Mouse (Mus musculus) myocyte (in vitro differentiated cells): ENCODE results near the gene Usp15. TPM values are rescaled to one million over a fixed set of nuclear protein-coding genes. Genes with fewer than 3 reads are reported as not detected.

Experiments
- H3K27me3 ChIP-seq: one replicate; pipeline ENCODE4 v1.6.1; 2011; ENCODE audit not compliant: control insufficient read depth, insufficient read depth, insufficient read length
- H3K36me3 ChIP-seq: one replicate; pipeline ENCODE4 v1.6.1; 2011; ENCODE audit not compliant: control insufficient read depth, insufficient read depth
- H3K4me2 ChIP-seq: one replicate; pipeline ENCODE4 v1.6.1; 2011; ENCODE audit warnings: low read depth, control low read depth
- H3K4me3 ChIP-seq: one replicate; pipeline ENCODE4 v1.5.1; 2011; ENCODE audit warnings: mild to moderate bottlenecking, control low read depth, moderate library complexity
- H3K79me2 ChIP-seq: one replicate; pipeline ENCODE4 v1.6.1; 2011; ENCODE audit not compliant: control insufficient read depth, insufficient read depth
- H3ac ChIP-seq: one replicate; pipeline ENCODE4 v1.6.1; 2011; ENCODE audit not compliant: control insufficient read depth, insufficient read length
- CEBPB ChIP-seq: IDR thresholded peaks from 2 replicates; pipeline ENCODE4 v1.6.1; 2011; ENCODE audit warnings: mild to moderate bottlenecking, moderate library complexity; ENCODE audit not compliant: poor library complexity, insufficient read depth, severe bottlenecking
- E2F4 ChIP-seq: IDR thresholded peaks from one replicate; pipeline ENCODE4 v1.6.1; 2011; ENCODE audit warnings: mild to moderate bottlenecking, control low read depth, moderate library complexity; ENCODE audit not compliant: insufficient read depth
- MAX ChIP-seq: IDR thresholded peaks from one replicate; pipeline ENCODE4 v1.6.1; 2011; ENCODE audit warnings: low read depth, mild to moderate bottlenecking, control low read depth
- MYOD1 ChIP-seq, 3 experiments: IDR thresholded peaks; one replicate each; pipeline ENCODE4 v1.6.1; 2011; ENCODE audit warnings: control low read depth in 2 of 3, low read depth in 2 of 3, mild to moderate bottlenecking in 2 of 3, moderate library complexity in 1 of 3; ENCODE audit not compliant: insufficient read length in 2 of 3, control insufficient read depth in 1 of 3
- MYOG ChIP-seq, 3 experiments: IDR thresholded peaks; one replicate each; pipeline ENCODE4 v1.6.1; 2011; ENCODE audit warnings: control low read depth in 2 of 3, low read depth in 2 of 3, mild to moderate bottlenecking in 2 of 3; ENCODE audit not compliant: insufficient read length in 2 of 3, control insufficient read depth in 1 of 3, insufficient read depth in 1 of 3
- POLR2A ChIP-seq: IDR thresholded peaks from one replicate; pipeline ENCODE4 v1.6.1; 2011; ENCODE audit warnings: low read depth, mild to moderate bottlenecking, control low read depth, moderate library complexity; ENCODE audit not compliant: insufficient read length
- POLR2AphosphoS2 ChIP-seq: IDR thresholded peaks from one replicate; pipeline ENCODE4 v1.6.1; 2011; ENCODE audit warnings: low read depth, control low read depth; ENCODE audit not compliant: insufficient read length
- REST ChIP-seq: IDR thresholded peaks from one replicate; pipeline ENCODE4 v1.6.1; 2011; ENCODE audit warnings: mild to moderate bottlenecking, control low read depth, moderate library complexity; ENCODE audit not compliant: insufficient read depth, insufficient read length
- SRF ChIP-seq: IDR thresholded peaks from one replicate; pipeline ENCODE4 v1.6.1; 2011; ENCODE audit warnings: low read depth; ENCODE audit not compliant: control insufficient read depth, insufficient read length
- TCF12 ChIP-seq: IDR thresholded peaks from one replicate; pipeline ENCODE4 v1.6.1; 2011; ENCODE audit warnings: mild to moderate bottlenecking, control low read depth; ENCODE audit not compliant: poor library complexity, insufficient read depth, severe bottlenecking
- TCF3 ChIP-seq: IDR thresholded peaks from one replicate; pipeline ENCODE4 v1.6.1; 2011; ENCODE audit warnings: low read depth, control low read depth; ENCODE audit not compliant: insufficient read length
- USF1 ChIP-seq: IDR thresholded peaks from one replicate; pipeline ENCODE4 v1.6.1; 2011; ENCODE audit warnings: low read depth, mild to moderate bottlenecking, control low read depth, moderate library complexity
- polyA plus RNA-seq: library from polyadenylated mRNA; unstranded; fragments of >200 nt; fragmentation: generic; extraction: Trizol; gene quantifications from one replicate; pipeline ENCODE4 v1.2.1, GENCODE M21; 2012; ENCODE audit warnings: missing spikeins

Gene Usp15
- polyA plus RNA-seq, 1 experiment: 18.7 TPM

GRCm38 (mm10) chr10:123091737-123092136 is 105.1 kb downstream of the Usp15 start:
- Histone ChIP-seq H3K27me3 (no peaks in the 10 kb centered on the region), H3K36me3 (no peaks in the 10 kb centered on the region), H3K4me3 (no peak overlapping the region), H3K4me2 (no peak overlapping the region), H3K79me2 (no peaks in the 10 kb centered on the region), H3ac (no peak overlapping the region)
- TF ChIP-seq MAX (no peak), E2F4 (no peak), CEBPB (no peak), USF1 (no peak), POLR2AphosphoS2 (no peak), TCF3 (no peak), MYOD1 (IDR thresholded peaks at IDR 0.05; ENCODE audit: control insufficient read depth in 1 of 3, insufficient read length in 2 of 3, low read depth in 2 of 3) (no peak), SRF (no peak)

DNA sequence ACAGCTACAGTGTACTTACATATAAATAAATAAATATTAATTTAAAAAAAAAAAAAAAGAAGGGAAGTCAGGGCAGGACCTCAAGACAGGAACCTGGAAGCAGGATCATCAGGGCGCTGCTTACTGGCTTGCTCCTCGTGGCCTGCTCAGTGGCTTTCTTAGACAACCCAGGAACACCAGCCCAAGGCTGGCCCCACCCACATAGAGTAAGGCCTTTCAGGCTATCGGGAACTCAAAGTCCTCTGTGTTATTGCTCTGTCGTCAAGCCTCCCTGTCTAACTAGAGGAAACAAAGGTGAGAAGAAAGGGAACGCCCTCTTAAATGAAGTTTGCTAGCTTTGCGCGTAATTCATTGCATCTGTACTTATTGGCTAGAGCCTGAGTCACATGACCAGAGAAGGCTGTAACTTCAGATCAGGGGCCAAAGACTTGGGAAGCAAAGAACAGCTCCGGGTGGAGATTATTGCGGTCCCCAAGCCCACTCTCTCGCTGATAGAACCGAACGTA is 107.3 kb downstream of the Usp15 start:
- H3K36me3 ChIP-seq: no peaks in the 10 kb centered on the region
- no peak overlapping the region for H3K4me2 ChIP-seq
- H3K4me3 ChIP-seq: no peak overlapping the region
- no peak for TF ChIP-seq TCF3
- TF ChIP-seq SRF: no peak
- no peak for TF ChIP-seq MAX
- no peak for TF ChIP-seq MYOD1 (IDR thresholded peaks at IDR 0.05; ENCODE audit: control insufficient read depth in 1 of 3, insufficient read length in 2 of 3, low read depth in 2 of 3)
- TF ChIP-seq POLR2AphosphoS2: no peak
- no peak for TF ChIP-seq CEBPB
- no peak for TF ChIP-seq E2F4
- TF ChIP-seq MYOG (IDR thresholded peaks at IDR 0.05; ENCODE audit: control insufficient read depth in 1 of 3, insufficient read depth in 1 of 3, insufficient read length in 2 of 3, low read depth in 2 of 3): no peak
- no peak overlapping the region for H3ac ChIP-seq
- H3K79me2 ChIP-seq: no peaks in the 10 kb centered on the region
- peaks cover 4% of the 10 kb centered on the region for H3K27me3 ChIP-seq

GRCm38 (mm10) chr10:123086847-123087246 is 109.9 kb downstream of the Usp15 start:
- no peaks in the 10 kb centered on the region for H3K79me2 ChIP-seq
- no peak overlapping the region for H3K4me3 ChIP-seq
- no peaks in the 10 kb centered on the region for H3K36me3 ChIP-seq
- TF ChIP-seq E2F4: no peak
- TF ChIP-seq MYOG (IDR thresholded peaks at IDR 0.05; ENCODE audit: control insufficient read depth in 1 of 3, insufficient read depth in 1 of 3, insufficient read length in 2 of 3, low read depth in 2 of 3): no peak
- no peak for TF ChIP-seq MAX
- TF ChIP-seq POLR2A: no peak
- no peak for TF ChIP-seq REST
- TF ChIP-seq CEBPB: no peak
- TF ChIP-seq USF1: no peak
- no peak for TF ChIP-seq SRF
- no peak for TF ChIP-seq TCF12
- TF ChIP-seq MYOD1 (IDR thresholded peaks at IDR 0.05; ENCODE audit: control insufficient read depth in 1 of 3, insufficient read length in 2 of 3, low read depth in 2 of 3): no peak
- no peak for TF ChIP-seq TCF3
- no peak for TF ChIP-seq POLR2AphosphoS2
- H3K4me2 ChIP-seq: no peak overlapping the region
- no peak overlapping the region for H3ac ChIP-seq
- peaks cover 8% of the 10 kb centered on the region for H3K27me3 ChIP-seq

GRCm38 (mm10) chr10:123084900-123085641 is 111.7 kb downstream of the Usp15 start:
- Histone ChIP-seq H3ac (no peak overlapping the region), H3K79me2 (no peaks in the 10 kb centered on the region), H3K4me3 (no peak overlapping the region), H3K36me3 (no peaks in the 10 kb centered on the region), H3K27me3 (peaks cover 13% of the 10 kb centered on the region), H3K4me2 (peak overlapping the region; percentile 24)
- TF ChIP-seq CEBPB (no peak), SRF (no peak), MAX (no peak), E2F4 (no peak), USF1 (no peak)

DNA sequence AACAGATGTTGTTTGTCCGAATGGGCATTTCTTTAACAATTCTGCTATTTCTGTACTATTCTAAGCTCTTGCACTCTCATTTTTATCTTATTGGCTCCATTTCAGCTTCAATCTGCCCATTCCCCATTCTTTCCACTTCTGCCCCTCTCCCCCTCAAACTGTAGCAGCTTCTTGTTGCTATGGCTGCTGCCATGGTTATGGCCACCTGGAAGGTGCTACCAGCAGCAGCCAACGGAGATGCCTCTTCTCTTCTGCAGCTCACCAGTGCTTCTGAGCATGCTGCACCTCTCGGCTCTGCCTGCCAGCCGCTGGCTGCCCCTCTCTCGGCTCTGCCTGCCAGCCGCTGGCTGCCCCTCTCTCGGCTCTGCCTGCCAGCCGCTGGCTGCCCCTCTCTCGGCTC is 112.5 kb downstream of the Usp15 start:
- no peak overlapping the region for H3ac ChIP-seq

More for the DNA sequence above, 112.5 kb downstream of the Usp15 start:
- H3K4me3 ChIP-seq: no peak overlapping the region
- no peaks in the 10 kb centered on the region for H3K36me3 ChIP-seq
- H3K27me3 ChIP-seq: peaks cover 13% of the 10 kb centered on the region
- H3K79me2 ChIP-seq: no peaks in the 10 kb centered on the region
- peak overlapping the region; percentile 24 for H3K4me2 ChIP-seq
- TF ChIP-seq CEBPB (no peak), POLR2A (no peak)
